Mouse (Mus musculus) megakaryocyte, adult 5-6 weeks (primary cell): Measurements from ENCODE around the gene Fosb. TPM values are rescaled to one million over a fixed set of nuclear protein-coding genes. Genes with fewer than 3 reads are reported as not detected.
A peak's percentile ranks its signal among the peaks of the same experiment; 100 is the strongest.

Experiments
- ATAC-seq: 2 replicates; pipeline ENCODE4 v1.8.0; 2016; ENCODE audit warnings: mild to moderate bottlenecking, inconsistent platforms; ENCODE audit not compliant: poor library complexity, severe bottlenecking
- total RNA-seq, 2 experiments: library from RNA; stranded (forward) in 1 of 2; stranded (reverse) in 1 of 2; fragments of 153-499, 151-499 nt in 1 of 2; fragments of 221-1000, 200-1000 nt in 1 of 2; gene quantifications; 2 replicates each; pipeline versions ENCODE4 v1.2.3 to v1.2.4; 2015 to 2017

Fosb gene
- total RNA-seq, 2 experiments from 2014 or later = 24.0 to 26.9 TPM

DNA sequence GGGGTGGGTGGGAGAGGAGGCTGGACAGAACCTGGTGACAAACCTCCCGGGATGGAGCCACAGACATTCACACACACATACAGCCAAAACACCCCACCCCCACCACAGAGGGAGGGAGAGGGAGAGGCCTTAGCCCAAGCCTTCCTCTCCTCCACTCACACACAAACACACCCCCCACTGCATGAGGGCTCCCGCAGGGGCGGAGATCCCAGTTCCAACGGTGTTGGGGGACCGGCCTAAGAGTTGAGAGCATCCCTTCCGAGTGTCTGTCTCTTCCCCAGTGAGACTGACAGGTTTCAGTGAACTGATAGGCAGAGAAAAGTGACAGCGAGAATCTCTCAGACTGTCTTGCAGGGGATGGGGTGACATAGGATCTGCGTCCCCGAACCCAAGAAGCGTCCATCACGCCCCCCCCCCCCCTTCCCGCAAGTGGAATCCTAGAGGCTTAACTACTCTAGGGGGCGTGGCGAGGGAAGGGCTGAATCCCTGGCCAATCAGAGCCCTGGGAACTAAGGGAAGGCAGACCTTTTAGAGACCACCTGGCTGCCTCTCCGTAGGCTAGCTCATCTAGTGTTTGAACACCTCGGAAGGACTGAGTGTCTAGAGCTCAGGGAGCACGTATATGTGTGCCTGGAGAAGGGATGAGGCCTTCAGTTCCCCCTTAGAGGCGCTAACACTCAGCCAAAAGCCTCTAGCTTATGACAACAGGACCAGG is 2.0 kb downstream of the Fosb start:
- peak; percentile 23 for ATAC-seq

DNA sequence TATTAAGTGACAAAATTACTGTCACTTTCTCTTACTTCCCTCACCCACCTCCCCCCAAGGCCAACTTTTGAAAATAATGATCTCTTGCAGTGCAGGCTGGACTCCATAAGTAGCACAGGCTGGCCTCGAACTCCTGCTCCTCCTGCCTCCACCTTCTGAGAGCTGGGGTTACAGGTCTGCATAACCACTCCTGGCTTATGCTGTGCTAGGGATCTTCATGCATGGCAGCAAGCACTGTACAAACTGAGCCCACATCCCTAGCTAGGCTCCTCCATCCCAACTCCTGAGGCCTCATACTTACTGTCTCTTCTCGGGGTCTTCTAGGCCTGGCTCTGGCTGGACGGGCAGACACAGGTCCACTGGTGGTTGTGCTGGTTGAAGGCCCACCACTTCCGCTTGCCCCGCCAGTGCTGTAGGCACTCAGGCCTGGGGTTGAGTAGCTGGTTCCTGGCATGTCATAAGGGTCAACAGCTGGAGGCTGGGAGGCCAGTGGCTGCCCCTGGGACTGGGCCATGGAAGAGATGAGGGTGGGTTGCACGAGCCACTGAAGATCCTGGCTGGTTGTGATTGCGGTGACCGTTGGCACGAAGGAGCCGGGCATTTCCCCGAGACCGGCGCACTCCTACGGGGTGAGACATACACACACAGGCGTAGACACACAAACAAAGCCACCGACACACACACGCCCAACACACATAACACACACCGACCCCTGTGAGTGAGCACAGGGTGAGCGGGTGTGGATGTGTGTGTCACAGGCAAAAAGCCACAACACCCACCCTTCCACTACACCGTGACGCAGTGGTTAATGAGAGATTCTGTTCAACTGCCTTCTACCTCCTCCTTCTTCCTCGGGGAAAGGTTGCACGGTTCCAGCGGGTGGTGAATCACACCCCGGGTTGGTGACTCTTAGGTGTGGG is 2.8 kb downstream of the Fosb start:
- ATAC-seq = no peak

DNA sequence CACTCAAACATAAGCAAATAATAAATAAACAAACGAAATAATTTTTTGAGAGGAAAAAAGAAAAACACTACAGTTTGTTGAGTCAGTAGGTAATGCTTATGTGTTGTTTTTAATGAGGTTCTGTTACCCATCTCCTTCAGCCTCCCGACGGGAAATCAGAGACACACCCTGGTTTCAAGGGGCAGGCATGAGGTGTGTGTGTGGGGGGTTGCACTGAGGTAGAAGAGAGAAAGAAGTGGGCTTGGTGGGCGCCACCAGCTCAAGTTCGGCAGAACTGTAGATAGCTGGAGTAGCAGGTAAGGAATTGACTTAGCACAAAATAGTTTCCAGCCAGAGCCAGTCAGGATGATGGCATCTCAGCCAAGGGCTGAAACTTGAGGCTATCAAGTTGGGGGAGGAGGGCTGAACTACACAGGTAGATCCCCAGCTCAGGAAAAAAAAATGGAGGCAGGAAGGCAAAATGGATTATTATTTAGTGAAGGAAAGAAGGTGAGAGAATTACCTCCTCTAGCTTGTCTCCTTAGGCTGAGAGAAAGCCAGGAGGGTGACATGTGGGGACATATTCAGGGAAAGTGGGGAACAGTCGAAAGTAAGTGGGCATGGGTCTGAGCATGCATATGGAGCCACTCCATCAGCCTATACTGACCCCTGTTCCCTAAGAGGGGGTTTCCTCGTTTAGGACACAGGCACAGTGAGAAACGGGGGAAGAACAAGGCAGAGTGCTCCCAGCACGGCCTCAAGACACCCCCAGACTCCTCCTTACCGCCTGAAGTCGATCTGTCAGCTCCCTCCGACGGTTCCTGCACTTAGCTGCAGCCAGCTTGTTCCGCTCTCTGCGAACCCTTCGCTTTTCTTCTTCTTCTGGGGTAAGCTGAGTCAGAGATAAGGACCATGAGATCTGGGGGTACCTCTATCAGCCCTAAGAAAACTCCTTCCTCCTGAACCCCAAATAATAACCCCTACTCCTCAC is 3.8 kb downstream of the Fosb start:
- ATAC-seq = no peak

DNA sequence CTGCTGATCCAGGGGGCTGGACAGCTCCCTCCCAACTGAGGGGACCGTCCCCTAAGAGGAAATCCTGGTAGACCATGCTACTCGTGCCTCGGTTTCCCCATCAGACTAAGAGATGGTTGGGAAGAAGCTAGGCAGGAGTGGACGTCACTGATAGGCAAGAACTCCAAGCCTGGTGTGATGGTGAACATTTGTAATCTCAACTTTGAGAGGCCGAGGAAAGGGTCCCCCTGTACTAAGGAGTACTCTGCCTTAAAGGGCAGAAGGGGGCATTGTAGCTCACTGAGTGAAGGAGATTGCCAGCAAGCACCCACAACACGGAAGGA is 4.5 kb downstream of the Fosb start:
- ATAC-seq = no peak

DNA sequence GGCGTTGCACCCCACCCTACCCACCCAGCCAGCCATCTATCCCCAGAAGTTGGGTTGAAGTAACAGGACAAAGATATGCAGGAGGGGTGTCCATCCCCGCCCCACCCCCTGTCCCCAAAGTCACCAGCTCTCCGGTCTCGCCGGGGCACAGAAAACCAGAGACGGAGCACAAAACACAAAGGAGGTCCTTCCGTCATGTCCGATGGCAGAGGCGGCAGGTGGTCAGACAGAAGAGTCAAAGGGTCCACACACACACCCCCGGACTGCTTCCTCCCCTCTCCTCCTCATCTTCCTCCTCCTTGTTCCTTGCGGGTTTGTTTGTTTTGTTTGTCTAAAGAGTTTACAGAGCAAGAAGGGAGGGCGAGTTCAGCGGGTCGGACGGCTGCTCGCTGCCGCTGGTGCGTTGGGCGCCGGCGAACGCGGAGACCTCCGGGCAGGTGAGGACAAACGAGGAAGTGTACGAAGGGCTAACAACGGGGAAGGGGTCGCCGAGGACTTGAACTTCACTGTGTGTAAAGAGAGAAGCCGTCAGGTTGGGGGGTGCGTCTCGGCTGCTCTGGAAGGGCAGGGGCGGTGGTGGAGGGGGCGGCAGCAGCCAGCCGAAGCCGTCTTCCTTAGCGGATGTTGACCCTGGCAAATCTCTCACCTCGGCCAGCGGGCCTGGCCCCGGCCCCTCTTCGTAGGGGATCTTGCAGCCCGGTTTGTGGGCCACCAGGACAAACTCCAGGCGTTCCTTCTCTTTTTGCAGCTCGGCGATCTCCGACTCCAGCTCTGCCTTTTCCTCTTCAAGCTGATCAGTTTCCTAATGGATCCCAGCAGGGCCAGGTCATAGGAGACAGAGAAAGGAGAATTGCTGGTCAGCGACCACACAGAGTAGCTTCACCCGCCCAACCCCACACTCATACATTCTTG is 5.1 kb downstream of the Fosb start:
- ATAC-seq = no peak

DNA sequence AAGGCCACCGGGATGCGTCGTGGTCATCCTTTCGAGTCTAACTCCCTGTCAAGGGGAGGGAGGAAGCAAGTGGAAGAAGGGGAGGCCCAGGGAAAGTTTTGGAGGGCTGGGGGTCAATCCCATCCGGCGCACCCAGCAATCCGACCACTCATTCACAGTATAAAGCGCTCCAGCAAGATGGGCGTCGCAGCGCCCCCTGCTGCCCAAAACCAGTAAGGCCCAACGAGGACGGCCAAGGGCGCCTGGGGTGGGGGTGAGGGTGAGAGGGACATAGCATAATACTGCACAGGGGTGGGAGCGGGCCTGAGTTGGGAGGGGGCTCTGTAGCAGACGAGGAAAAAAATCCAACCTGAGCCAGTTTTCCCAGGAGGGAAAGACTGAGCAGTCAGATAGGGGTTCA is 6.1 kb downstream of the Fosb start:
- peak; percentile 36 for ATAC-seq

DNA sequence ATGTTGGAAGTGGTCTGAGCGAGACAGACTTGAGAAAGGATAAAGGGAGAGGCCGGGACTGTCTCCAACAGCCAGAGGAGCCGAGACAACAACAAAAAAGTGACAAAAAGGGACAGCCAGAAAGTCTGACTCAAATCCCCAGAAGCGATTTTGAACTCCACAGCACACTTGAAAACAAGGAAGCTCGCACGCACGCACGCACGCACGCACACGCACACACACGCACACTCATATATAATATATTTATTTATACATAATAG is 6.9 kb downstream of the Fosb start:
- ATAC-seq = no peak

DNA sequence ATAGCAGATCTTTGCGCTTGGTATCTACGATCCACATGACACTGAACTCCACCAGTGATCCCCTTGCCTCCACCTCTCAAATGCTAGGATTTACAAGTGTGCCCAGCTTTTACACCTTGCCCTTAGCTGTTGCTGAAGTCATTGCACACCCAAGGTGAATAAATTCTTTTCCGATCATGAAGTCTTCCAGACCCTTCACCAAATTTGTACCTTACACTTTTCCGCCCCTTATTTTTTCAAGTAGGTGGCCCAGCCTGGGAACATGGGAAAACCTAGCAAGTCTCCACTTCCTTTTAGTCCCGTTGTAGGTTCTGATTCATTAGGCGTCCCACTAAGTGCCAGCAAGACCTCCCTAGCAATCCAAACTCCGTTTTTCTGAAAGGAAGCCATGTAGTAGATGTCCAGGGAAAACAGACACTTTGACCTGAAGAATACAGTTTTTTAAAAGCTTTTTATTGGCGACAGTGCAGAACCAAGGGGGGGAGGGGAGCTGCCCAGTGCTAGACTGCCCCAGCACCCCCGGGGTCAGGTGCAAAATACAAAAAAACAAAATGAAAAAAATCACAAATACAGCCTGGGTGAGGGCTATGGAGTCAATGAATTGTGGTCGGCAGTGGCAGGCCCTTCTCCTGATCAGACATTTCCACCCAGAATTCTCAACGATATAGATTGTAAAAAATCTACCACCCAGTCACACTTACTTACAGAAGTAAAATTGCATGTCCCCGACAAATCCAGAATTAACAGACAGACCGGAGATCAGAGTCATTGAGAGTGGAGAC is 7.4 kb downstream of the Fosb start:
- ATAC-seq = no peak

DNA sequence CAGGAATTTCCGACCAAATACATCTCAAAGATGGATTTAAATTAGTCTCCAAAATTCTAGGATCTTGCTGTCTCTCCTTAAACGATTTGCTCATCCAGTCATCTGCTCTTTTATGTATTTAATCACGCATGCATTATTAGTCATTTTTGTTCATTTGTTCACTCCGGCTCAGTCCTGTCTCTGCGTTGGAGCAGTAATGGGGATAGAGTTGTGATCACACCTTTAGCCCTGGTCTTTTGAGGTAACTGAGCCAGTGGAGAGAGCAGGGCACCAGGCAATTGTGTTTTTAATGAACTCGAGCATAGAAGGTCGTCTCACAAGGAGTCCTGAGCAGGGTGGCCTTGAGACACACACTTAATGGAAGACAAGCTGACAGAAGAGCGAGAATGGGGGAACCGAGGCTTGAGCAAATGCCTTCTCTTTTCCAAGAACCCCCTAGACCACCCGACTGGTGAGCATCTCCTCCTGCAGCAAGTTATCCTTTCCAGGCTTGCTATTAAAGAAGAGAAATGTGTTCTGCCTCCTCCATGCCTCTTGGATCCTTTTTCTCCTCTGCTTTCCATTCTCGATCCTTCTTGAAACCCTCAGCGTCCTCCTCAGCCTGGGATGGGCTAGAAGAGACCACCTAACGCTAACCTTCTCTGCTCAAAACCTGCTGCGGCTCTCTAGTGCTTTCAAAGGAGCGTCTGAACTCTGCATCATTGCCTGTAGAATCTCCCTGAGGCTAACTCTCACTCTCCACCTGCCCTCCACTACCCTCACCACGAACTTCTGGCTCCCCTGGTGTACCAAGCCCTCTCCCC is 8.2 kb downstream of the Fosb start:
- ATAC-seq = no peak

DNA sequence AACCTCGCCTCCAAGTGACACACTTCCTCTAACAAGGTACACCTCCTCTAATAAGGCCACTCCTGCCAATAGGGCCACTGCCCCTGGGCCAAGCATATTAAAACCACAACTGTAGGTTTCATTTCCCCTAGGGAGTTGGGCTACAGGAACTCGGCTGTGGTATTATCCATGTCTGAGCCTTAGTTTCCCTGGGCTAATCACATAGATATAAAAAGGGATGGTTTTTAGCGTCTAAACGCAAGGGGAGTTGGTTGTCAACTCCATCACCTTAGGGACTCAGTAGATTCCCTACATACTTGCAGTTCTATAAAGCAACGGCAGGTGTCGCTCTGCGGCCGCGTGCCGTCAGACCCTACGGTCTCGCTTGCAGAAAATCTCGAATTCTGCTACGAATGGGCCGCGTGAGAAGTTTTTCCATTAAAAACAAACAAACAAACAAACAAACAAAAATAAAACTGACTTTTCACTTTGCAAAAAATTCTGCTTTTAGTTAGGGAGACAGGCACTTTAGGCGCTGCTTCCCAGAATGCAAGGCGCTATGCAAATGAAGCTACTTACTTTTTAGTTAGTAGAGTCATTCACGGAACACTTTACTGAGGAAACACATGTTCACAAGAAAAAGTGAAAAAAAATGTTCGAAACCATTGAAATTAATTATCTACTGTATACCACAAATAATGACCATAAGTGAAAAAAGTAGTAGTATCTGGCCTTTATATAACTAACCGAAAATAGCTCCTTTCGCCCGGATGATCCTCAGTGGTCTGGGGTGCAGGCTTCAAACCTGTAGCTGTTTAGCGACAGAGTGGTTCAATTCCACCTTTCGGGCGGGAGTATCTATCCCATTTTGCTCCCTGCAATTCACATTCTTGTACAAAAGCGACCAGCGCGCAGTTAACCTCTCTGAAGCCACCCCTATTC is 9.1 kb downstream of the Fosb start:
- ATAC-seq = peak; percentile 69

DNA sequence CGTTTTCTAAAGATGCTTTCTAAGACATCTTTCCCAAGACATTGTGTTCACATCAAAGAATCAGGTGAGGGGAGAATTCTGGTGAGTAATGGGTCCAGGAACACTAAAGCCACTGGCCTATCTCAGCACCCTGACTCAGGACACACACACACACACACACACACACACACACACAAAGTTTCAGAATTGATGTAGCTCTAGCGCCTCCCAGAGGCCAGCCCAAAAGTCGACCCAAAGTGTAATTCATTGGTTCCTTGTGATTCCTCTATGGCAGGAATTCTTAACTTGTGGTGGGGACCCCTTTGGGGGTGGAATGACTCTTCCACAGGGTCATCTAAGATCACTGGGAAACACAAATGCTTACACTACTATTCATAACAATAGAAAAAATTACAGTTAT is 10.7 kb downstream of the Fosb start:
- ATAC-seq = no peak

DNA sequence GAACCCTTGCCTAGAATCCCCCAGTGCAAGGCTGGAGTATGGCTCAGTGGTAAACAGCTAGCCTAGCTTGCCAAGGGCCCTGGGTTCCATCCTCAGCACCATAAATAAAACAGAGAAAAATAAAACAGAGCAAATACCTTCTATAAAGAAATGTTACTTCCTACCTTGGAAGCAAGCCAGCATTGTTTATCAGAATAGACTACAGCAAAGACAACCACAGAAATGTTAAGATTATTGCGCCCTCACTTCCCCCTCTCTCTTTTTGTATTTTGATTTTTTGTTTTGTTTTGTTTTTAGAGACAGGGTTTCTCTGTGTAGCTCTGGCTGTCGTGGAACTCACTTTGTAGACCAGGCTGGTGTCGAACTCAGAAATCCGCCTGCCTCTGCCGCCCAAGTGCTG is 12.1 kb downstream of the Fosb start:
- no peak for ATAC-seq

DNA sequence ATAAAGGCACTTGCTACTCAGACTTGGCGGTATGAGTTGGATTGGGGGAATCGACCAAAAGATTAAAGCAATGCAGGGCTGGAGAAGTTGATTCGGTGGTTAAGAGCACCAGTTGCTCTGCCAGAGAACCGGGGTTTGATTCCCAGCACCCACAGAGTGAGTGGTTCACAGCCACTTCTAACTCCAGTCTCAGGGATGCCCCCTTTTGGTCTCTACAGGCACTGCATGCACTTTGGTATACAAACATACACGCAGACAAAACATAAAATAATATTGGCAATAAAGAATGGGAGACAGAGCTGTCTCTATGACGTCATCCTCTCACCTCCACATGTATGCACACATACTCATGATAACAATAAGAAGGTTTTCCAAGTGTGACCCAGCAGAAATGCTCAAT is 12.8 kb downstream of the Fosb start:
- ATAC-seq = no peak

DNA sequence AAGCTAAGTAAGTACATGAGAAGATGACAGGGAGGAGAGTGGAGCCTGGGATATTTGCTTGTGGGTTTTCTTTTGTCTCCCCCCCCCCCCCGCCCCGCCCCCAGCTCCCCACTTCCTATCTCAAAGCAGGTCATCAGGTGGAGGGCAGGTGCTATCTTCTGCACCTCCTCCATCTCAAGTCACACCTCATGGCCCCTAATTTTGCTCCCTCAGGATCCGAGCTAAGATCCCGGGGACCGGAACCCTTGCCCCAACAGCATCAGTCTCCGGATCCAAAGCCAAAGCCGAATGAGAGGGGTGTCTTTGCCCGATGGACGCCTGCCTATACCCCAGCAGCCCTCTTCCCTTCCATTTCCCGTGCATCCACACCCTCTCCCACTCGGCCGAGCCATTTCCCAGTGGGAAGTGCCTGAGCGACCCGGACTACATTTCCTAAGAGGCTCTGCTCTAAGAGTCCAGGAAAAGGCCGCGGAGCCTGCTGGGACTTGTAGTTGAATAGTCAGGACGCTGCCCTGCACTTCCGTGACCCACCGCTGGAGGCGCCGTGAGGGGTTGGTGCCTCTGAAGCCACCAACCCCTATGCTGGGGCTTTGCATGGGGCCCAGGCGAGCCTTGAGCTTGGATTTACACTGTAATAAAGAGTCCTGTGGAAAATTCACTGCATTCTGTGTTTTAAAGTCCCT is 14.2 kb downstream of the Fosb start:
- peak; percentile 97 for ATAC-seq

DNA sequence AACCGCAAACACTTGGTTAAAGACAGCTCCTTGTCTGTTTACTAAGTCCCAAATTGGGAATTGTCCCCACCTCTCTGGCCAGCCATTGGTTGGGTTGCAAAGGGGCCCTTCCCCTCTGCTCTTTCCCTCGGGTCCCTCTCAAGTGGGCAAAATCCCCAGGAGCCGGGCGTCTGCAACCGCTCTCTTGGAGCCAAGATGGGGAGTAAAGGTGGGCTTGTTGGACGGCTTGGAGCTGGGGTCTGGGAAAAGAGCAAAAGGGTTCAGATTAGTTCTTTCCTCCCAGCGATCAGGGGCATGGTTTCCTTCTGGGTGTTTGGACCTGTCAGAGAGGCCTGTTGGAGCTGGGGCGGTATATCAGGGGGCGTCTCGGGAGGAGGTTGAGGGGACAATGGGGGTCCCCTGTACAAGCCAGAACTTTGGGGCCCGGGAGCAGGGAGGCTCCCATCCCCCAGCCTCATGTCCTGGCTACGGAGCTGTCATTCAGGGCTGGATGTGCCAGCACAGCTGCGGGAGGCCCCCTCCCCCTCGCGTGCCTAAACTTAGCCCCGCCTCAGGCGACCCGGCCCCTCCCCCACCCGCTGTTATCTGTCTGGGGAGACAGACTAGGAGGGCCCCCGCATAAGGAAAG is 18.8 kb downstream of the Fosb start:
- no peak for ATAC-seq

DNA sequence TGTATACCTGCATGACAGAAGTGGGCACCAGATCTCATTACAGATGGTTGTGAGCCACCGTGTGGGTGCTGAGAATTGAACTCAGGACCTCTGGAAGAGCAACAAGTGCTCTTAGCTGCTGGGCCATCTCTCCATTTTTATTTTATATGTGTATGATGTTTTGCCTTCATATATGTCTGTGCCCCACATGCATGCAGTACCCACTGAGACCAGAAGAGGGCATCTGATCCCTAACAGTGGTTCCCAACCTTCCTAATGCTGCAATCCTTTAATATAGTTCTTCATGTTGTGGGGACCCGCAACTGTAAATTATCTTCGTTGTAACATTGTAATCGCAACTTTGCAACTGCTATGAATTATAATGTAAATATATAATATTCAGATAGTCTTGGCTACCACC is 25.1 kb downstream of the Fosb start:
- ATAC-seq = peak; percentile 47; the same call in 1 of the 2 replicates

DNA sequence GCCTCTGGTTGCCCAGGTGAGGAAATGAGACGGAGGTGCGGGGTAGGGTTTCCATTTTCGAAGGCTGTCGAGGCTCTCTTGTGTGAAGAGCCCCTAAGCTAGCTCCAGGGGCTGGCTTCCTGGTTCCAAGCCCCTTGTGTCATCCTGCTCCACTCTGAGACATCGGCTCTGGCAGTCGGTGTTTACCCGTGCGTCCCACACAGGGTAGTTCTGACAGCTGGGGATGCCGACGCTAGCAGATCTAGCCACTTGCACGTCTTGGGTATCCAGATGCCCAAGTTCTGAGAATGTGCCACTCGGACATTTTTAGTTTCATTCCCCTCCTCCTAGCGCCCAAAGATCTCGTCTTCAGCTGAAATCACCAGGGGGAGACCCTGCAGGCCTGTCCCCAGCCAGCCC is 26.4 kb downstream of the Fosb start:
- ATAC-seq = no peak
